Mouse (Mus musculus) cortical plate, adult 2 months (tissue): ENCODE data around the gene Supt5. TPM values are rescaled to one million over a fixed set of nuclear protein-coding genes. Genes with fewer than 3 reads are reported as not detected.

ENCODE experiments used
- H3K27ac ChIP-seq: fragments of 200-500 bp; 2 replicates; pipeline ENCODE4 v1.5.1; 2012; ENCODE audit warnings: low read length, control low read depth, inconsistent platforms; ENCODE audit not compliant: insufficient read depth
- H3K4me1 ChIP-seq: fragments of 200-500 bp; 2 replicates; pipeline ENCODE4 v1.6.1; 2011; ENCODE audit warnings: low read length; ENCODE audit not compliant: control insufficient read depth, insufficient read depth
- H3K4me3 ChIP-seq: fragments of 200-500 bp; 2 replicates; pipeline ENCODE4 v1.5.1; 2011; ENCODE audit warnings: mild to moderate bottlenecking, low read length, control low read depth; ENCODE audit not compliant: insufficient read depth
- CTCF ChIP-seq: fragments of 200-500 bp; IDR thresholded peaks from 2 replicates; pipeline ENCODE4 v1.5.1; 2011; ENCODE audit warnings: mild to moderate bottlenecking, control low read depth, low read length; ENCODE audit not compliant: insufficient read depth; ENCODE audit errors: extremely low read depth
- POLR2A ChIP-seq: fragments of 200-500 bp; IDR thresholded peaks from 2 replicates; pipeline ENCODE4 v1.6.1; 2011; ENCODE audit warnings: mild to moderate bottlenecking, low read length, control low read depth; ENCODE audit not compliant: insufficient read depth; ENCODE audit errors: extremely low read depth
- polyA plus RNA-seq: library from polyadenylated mRNA; depleted of rRNA; stranded (reverse); fragments of >200 nt; gene quantifications from 2 replicates; pipeline ENCODE4 v1.2.3, GENCODE M21; 2012; rRNA removed

Gene Supt5
- polyA plus RNA-seq, 1 experiment, result 112 TPM

DNA sequence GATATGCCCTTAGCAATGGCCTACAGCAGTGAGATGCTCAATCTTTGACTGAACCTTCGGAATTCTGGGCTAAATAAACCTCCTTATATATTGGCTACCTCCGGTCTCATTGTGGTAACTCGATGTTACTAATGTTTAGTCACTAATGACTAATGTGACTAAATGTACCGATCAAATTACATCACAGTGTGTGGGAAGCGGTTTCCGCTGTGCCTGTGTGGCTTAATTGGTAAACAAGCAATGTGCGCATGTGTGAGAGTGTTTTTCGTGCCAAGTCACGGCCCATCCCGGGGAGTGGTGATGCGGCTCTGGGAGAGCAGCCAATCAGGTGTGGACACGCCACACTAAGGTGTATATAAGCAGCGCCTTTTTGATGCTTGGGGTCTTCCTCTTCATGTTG is 73.2 kb downstream of the Supt5 start:
- no peak overlapping the region for H3K27ac ChIP-seq
- H3K4me1 ChIP-seq, result peaks cover 2% of the 10 kb centered on the region; the same call in 1 of the 2 replicates
- TF ChIP-seq CTCF (no peak), POLR2A (no peak)
- H3K4me3 ChIP-seq, result no peak overlapping the region

Other genes starting within 250 kb of the Supt5 start
- gene 9530053A07Rik, start 209.3 kb downstream of the Supt5 start, polyA plus RNA-seq, result 0.06 TPM in 1 of 2 replicates, not detected in the other
- gene Fbl, start 169.0 kb downstream of the Supt5 start, polyA plus RNA-seq, result 78.3 and 82.6 TPM in 2 replicates
- 30.7 and 31.1 TPM in 2 replicates for gene Dyrk1b, start 159.3 kb downstream of the Supt5 start, polyA plus RNA-seq
- 49.2 and 52.2 TPM in 2 replicates for gene Eid2, start 70.9 kb downstream of the Supt5 start, polyA plus RNA-seq
- gene Eid2b, start 61.0 kb downstream of the Supt5 start, polyA plus RNA-seq, result 26.4 and 27.0 TPM in 2 replicates
- 0.92 and 1.0 TPM in 2 replicates for gene Selenov, start 47.6 kb downstream of the Supt5 start, polyA plus RNA-seq
- gene Dll3, start 36.5 kb downstream of the Supt5 start, polyA plus RNA-seq, result 2.2 TPM in 2 replicates
- 56.9 and 58.6 TPM in 2 replicates for gene Timm50, start 26.7 kb downstream of the Supt5 start, polyA plus RNA-seq
- 648 and 653 TPM in 2 replicates for gene Rps16, start 11.9 kb upstream of the Supt5 start, polyA plus RNA-seq
- 3.5 and 4.2 TPM in 2 replicates for gene Plekhg2, start 33.9 kb upstream of the Supt5 start, polyA plus RNA-seq
- 3.6 and 3.8 TPM in 2 replicates for gene Zfp36, start 41.5 kb upstream of the Supt5 start, polyA plus RNA-seq
- gene Med29, start 54.0 kb upstream of the Supt5 start, polyA plus RNA-seq, result 38.6 and 42.6 TPM in 2 replicates
- gene Paf1, start 54.2 kb upstream of the Supt5 start, polyA plus RNA-seq, result 101 and 108 TPM in 2 replicates
- gene Gmfg, start 98.7 kb upstream of the Supt5 start, polyA plus RNA-seq, result 2.8 and 5.1 TPM in 2 replicates
- gene Lrfn1, start 113.2 kb upstream of the Supt5 start, polyA plus RNA-seq, result 47.0 and 51.1 TPM in 2 replicates
- gene Ifnl2, start 171.7 kb upstream of the Supt5 start, polyA plus RNA-seq, result not detected in 2 replicates
- not detected in 2 replicates for gene Ifnl3, start 184.1 kb upstream of the Supt5 start, polyA plus RNA-seq
- gene Sycn, start 202.1 kb upstream of the Supt5 start, polyA plus RNA-seq, result not detected in 2 replicates
- 0.10 and 0.15 TPM in 2 replicates for gene Nccrp1, start 208.5 kb upstream of the Supt5 start, polyA plus RNA-seq